Mouse (Mus musculus): ENCODE data around the gene Dyrk4. TPM values are rescaled to one million over a fixed set of nuclear protein-coding genes. Genes with fewer than 3 reads are reported as not detected.

Dyrk4 gene
- not detected in 2 replicates for polyA plus RNA-seq (2012; ENCODE audit: low replicate concordance)

GRCm38 (mm10) chr6:126921111-126921881 is at the start of gene Dyrk4:
TSS of gene Dyrk4 (minus strand) at chr6:126921839.

GRCm38 (mm10) chr6:126939487-126940171 is 18.0 kb upstream of the Dyrk4 start, which contains the start of the genes Rad51ap1 and D6Wsu163e:
TSS of gene Rad51ap1 (minus strand) at chr6:126939587.
TSS of gene D6Wsu163e (plus strand) at chr6:126939962.

GRCm38 (mm10) chr6:126852881-126853280 is 68.8 kb downstream of the Dyrk4 start, which contains the start of gene Akap3:
TSS of gene Akap3 (plus strand) at chr6:126853098.

GRCm38 (mm10) chr6:126848712-126849704 is 72.6 kb downstream of the Dyrk4 start, which contains the start of gene Ndufa9:
TSS of gene Ndufa9 (minus strand) at chr6:126849136.

Other genes starting within 250 kb of the Dyrk4 start
- gene Kcna6, start 181.2 kb downstream of the Dyrk4 start, polyA plus RNA-seq (2012; ENCODE audit: low replicate concordance): not detected in 2 replicates
- gene Ndufa9, start 72.7 kb downstream of the Dyrk4 start, polyA plus RNA-seq (2012; ENCODE audit: low replicate concordance): 2.5 and 7.1 TPM in 2 replicates
- not detected in 2 replicates for gene Akap3, start 68.7 kb downstream of the Dyrk4 start, polyA plus RNA-seq (2012; ENCODE audit: low replicate concordance)
- 5.4 and 69.7 TPM in 2 replicates for gene Rad51ap1, start 17.7 kb upstream of the Dyrk4 start, polyA plus RNA-seq (2012; ENCODE audit: low replicate concordance)
- gene D6Wsu163e, start 18.1 kb upstream of the Dyrk4 start, polyA plus RNA-seq (2012; ENCODE audit: low replicate concordance): 1.3 and 3.1 TPM in 2 replicates
- gene Fgf6, start 93.7 kb upstream of the Dyrk4 start, polyA plus RNA-seq (2012; ENCODE audit: low replicate concordance): not detected in 2 replicates
- 0.19 and 3.0 TPM in 2 replicates for gene Fgf23, start 151.1 kb upstream of the Dyrk4 start, polyA plus RNA-seq (2012; ENCODE audit: low replicate concordance)
- gene Tigar, start 187.7 kb upstream of the Dyrk4 start, polyA plus RNA-seq (2012; ENCODE audit: low replicate concordance): 0.37 and 0.40 TPM in 2 replicates
- 95.8 and 607 TPM in 2 replicates for gene Ccnd2, start 230.4 kb upstream of the Dyrk4 start, polyA plus RNA-seq (2012; ENCODE audit: low replicate concordance)

All from leukemia stem cell, adult 10-12 weeks (primary cell).